Mouse (Mus musculus) retina, embryonic 14.5 days (tissue): Measurements from ENCODE around the gene Serpind1.

ENCODE experiments used
- DNase-seq: peaks from one replicate; pipeline ENCODE4 v3.0.0-alpha.2; 2015; ENCODE audit warnings: low spot score

The Serpind1 gene

DNA sequence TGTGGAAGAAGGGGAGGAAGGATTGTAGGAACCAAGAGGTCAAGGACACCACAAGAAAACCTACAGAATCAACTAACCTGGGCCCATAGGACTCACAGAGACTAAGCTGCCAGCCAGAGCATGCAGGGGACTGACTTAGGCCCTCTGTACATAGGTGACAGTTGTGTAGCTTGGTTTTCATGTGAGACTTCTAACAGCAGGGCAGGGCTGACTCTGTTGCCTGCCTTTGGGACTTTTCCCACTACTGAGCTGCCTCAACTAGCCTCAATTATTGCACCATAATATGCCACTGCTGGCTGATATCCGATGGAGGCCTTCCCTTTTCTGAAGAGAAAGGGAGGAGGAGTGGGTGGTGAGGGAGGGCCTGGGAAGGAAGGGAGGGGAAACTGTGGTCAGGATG, 15.6 kb downstream of the Serpind1 start:
- DNase-seq: no peak

DNA sequence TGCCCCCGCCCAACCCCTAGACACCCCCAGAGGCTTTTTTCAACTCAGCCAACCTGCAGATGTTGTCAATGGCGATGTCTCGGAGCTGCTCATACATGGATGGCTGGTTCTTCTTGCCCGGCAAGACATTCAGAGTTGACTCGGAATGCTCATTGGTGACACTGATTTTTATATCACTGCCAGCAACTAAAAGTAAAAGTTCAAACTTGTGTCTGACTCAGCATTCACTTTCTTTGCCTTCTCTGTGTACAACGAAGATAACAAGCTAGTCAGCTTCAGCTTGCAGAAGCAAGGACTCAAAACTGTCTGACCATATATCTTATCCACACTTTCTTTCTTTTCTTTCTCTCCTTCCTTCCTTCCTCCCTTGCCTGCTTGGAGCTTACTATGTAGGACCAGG, 24.9 kb downstream of the Serpind1 start:
- DNase-seq: no peak

DNA sequence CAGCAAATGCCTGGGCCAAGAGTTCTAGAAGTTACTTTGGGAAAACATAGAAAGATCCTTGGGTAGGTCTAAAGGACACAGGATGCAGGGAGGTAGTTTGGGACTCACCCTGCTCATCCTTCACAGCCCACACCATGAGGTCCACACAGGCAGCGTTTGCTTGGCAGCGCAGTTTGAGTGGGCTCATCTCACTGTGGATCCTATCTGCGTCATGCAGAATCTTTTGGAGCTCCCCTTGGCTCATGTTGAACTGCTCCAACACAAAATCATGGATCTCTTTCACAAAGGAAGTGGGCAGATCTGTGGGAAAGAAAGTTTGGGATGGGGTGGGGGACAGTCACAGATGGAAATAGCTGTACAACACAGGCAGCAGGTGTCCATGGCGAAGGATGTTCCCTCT, 27.6 kb downstream of the Serpind1 start:
- no peak for DNase-seq

DNA sequence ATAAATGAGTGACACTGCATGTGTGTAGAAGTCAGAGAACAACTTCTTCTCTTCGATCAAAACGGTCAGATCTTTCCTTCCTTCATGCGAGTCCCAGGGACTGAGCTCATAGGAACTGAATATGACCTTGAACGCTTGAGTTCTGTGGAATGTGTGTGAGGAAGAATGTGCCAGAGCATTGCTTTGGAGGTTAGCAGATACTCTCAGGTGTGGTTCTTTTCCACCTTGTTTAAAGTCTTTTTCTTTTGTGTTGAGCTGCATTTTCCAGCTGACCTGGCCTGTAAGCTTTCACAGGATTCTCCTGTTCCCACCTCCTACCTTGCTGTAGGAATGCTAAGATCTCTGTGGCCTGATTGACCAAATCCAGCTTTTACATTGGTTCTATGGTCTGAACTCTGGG, 51.1 kb downstream of the Serpind1 start:
- DNase-seq: no peak

DNA sequence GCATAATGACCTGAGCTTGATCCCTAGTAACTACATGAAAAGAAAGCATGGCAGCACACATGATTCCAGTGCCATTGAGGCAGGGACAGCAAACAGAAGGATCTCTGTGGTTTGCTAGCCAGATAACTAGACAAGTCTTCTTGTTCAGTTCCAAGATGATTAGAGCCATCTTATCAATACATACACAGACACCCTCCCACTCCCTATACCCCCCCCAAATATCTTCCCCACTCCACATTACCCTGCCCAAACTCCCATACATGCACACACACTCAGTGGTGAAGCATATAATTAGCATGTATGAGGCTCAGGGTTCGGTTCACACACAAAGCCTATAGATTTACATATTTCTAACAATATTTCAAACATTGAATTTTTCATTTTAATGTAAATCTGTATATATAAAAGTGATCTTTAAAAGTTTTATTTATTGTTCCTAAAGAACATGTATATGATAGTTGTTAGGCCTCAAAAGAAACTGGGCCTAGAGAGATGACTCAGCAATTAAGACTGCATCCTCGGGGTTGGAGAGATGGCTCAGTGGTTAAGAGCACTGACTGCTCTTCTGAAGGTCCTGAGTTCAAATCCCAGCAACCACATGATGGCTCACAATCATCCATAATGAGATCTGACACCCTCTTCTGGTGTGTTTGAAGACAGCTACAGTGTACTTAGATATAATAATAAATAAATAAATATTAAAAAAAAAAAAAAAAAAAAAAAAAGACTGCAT, 52.6 kb downstream of the Serpind1 start:
- no peak for DNase-seq

DNA sequence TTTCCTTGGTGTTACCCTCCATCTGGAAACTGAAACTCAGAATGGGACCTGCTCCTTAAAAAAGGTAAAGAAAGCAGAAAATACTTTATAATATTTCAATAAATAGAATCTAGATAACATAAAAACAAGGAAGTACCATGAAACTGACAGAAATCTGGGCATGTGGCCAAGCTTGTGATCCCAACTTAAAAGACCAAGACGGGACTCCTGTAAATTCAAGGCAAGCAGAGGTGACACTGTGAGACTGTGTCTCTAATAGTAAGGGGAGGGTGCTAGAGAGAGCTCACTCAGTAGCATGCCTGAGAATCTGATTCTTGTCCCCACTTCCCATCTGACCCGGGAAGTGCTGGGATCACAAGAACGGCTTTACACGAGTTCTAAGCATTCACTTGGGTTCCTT, 61.6 kb downstream of the Serpind1 start:
- no peak for DNase-seq
